Mouse (Mus musculus) bone marrow macrophage, adult 2 months (primary cell): Measurements from ENCODE around the gene B3galt4. TPM values are rescaled to one million over a fixed set of nuclear protein-coding genes. Genes with fewer than 3 reads are reported as not detected.

ENCODE experiments used
- H3K27ac ChIP-seq: 2 replicates; pipeline ENCODE4 v1.5.1; 2012; ENCODE audit warnings: low read depth, low read length; ENCODE audit not compliant: insufficient read depth
- H3K4me1 ChIP-seq: 2 replicates; pipeline ENCODE4 v1.6.1; 2012; ENCODE audit warnings: low read length; ENCODE audit not compliant: control insufficient read depth, insufficient read depth
- H3K4me3 ChIP-seq: 2 replicates; pipeline ENCODE4 v1.5.1; 2012; ENCODE audit warnings: mild to moderate bottlenecking, low read length, moderate library complexity; ENCODE audit not compliant: insufficient read depth
- CTCF ChIP-seq: IDR thresholded peaks from 2 replicates; pipeline ENCODE4 v1.5.1; 2012; ENCODE audit warnings: low read depth, mild to moderate bottlenecking, low read length, moderate library complexity
- POLR2A ChIP-seq: IDR thresholded peaks from 2 replicates; pipeline ENCODE4 v1.6.1; 2012; ENCODE audit warnings: mild to moderate bottlenecking, low read depth, low read length, borderline replicate concordance
- polyA plus RNA-seq: library from polyadenylated mRNA; stranded (reverse); fragments of >200 nt; gene quantifications from 2 replicates; pipeline ENCODE4 v1.2.4, GENCODE M21; 2012; ENCODE audit not compliant: missing spikeins, insufficient read depth, insufficient read length

The B3galt4 gene
- polyA plus RNA-seq, 1 experiment = 8.7 TPM

DNA sequence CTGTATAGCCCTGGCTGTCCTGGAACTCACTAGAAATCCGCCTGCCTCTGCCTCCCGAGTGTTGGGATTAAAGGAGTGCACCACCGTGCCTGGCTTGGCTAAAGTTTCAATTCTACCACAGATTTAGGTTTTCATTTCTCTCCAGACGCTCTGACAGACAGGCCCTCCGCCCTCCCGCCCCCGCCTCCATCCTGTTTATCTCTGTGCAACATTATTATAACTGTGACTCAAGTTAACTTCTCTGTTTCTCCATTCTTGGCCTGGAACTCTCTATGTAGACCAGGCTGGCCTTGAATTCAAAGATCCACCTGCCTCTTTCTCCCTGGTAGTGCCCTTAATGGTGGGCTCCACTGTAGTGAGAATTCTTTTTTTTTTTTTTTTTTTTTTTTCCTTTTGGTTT is 48.8 kb downstream of the B3galt4 start:
- Histone ChIP-seq H3K27ac (peak overlapping the region; percentile 36), H3K4me1 (peaks cover 20% of the 10 kb centered on the region), H3K4me3 (no peak overlapping the region)
- TF ChIP-seq POLR2A (no peak), CTCF (no peak)

DNA sequence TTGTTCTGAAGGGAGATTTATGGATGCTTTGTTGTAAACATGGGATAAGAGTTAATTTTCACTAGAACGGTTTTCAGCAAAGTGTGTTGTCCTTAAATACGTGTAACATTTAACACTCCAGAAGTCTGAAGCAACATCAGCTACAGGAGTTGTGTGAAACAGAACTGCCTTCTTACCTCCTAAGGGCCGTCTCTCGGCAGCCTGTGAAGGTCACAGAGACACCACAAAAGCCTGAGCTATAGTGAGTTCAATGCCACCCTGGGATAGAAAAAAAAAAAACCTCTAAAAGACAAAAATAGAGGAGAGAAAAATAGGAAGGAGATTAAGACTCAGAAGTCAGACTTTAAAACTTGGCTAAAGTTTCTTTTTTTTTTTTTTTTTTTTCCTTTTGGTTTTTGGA is 49.2 kb downstream of the B3galt4 start:
- H3K4me1 ChIP-seq = peaks cover 20% of the 10 kb centered on the region
- peak overlapping the region; percentile 36; the same call in 1 of the 2 replicates for H3K27ac ChIP-seq
- TF ChIP-seq CTCF = no peak
- TF ChIP-seq POLR2A = no peak
- no peak overlapping the region for H3K4me3 ChIP-seq

GRCm38 (mm10) chr17:33901653-33902052 is 49.6 kb downstream of the B3galt4 start:
- Histone ChIP-seq H3K4me3 (no peak overlapping the region), H3K4me1 (peaks cover 20% of the 10 kb centered on the region), H3K27ac (no peak overlapping the region)
- no peak for TF ChIP-seq CTCF
- no peak for TF ChIP-seq POLR2A

- H3K4me1 ChIP-seq = peaks cover 20% of the 10 kb centered on the region
- H3K4me3 ChIP-seq = no peak overlapping the region
- H3K27ac ChIP-seq = no peak overlapping the region
- TF ChIP-seq POLR2A (no peak), CTCF (no peak)
Observed at GRCm38 (mm10) chr17:33900989-33901314, 50.3 kb downstream of the B3galt4 start.

GRCm38 (mm10) chr17:33900281-33900988 is 50.9 kb downstream of the B3galt4 start:
- Histone ChIP-seq H3K4me1 (peaks cover 20% of the 10 kb centered on the region), H3K27ac (no peak overlapping the region), H3K4me3 (no peak overlapping the region)
- TF ChIP-seq POLR2A (no peak), CTCF (no peak)

Other genes with a start within 250 kb of the B3galt4 start
- 61.3 and 62.9 TPM in 2 replicates for gene March2, start 232.8 kb downstream of the B3galt4 start, polyA plus RNA-seq
- gene Rab11b, start 191.0 kb downstream of the B3galt4 start, polyA plus RNA-seq = 128 TPM in 2 replicates
- gene Angptl4, start 169.7 kb downstream of the B3galt4 start, polyA plus RNA-seq = 8.4 and 11.0 TPM in 2 replicates
- 27.5 and 33.3 TPM in 2 replicates for gene Kank3, start 141.0 kb downstream of the B3galt4 start, polyA plus RNA-seq
- gene Rps28, start 126.9 kb downstream of the B3galt4 start, polyA plus RNA-seq = 1,369 and 1,530 TPM in 2 replicates
- 197 and 199 TPM in 2 replicates for gene Ndufa7, start 126.9 kb downstream of the B3galt4 start, polyA plus RNA-seq
- 4.4 TPM in 2 replicates for gene Cd320, start 108.4 kb downstream of the B3galt4 start, polyA plus RNA-seq
- gene Gm7029, start 77.7 kb downstream of the B3galt4 start, polyA plus RNA-seq = not detected in 2 replicates
- 35.5 and 36.3 TPM in 2 replicates for gene Kifc1, start 60.8 kb downstream of the B3galt4 start, polyA plus RNA-seq
- 3.5 and 6.4 TPM in 2 replicates for gene Platr17, start 46.4 kb downstream of the B3galt4 start, polyA plus RNA-seq
- gene Daxx, start 42.1 kb downstream of the B3galt4 start, polyA plus RNA-seq = 58.1 and 69.3 TPM in 2 replicates
- gene Tapbp, start 35.6 kb downstream of the B3galt4 start, polyA plus RNA-seq = 389 and 454 TPM in 2 replicates
- gene Zbtb22, start 35.6 kb downstream of the B3galt4 start, polyA plus RNA-seq = 21.8 and 24.0 TPM in 2 replicates
- 209 and 216 TPM in 2 replicates for gene Rgl2, start 21.9 kb downstream of the B3galt4 start, polyA plus RNA-seq
- gene Pfdn6, start 11.1 kb downstream of the B3galt4 start, polyA plus RNA-seq = 54.1 and 54.9 TPM in 2 replicates
- gene Wdr46, start 10.8 kb downstream of the B3galt4 start, polyA plus RNA-seq = 10.1 and 10.2 TPM in 2 replicates
- 41.3 and 49.7 TPM in 2 replicates for gene Vps52, start 4.3 kb upstream of the B3galt4 start, polyA plus RNA-seq
- 1,144 and 1,230 TPM in 2 replicates for gene Rps18, start 4.5 kb upstream of the B3galt4 start, polyA plus RNA-seq
- 2,635 and 2,812 TPM in 2 replicates for gene H2-K1, start 48.9 kb upstream of the B3galt4 start, polyA plus RNA-seq
- 22.8 and 22.9 TPM in 2 replicates for gene Ring1, start 73.2 kb upstream of the B3galt4 start, polyA plus RNA-seq
- 64.2 and 78.0 TPM in 2 replicates for gene H2-Ke6, start 76.6 kb upstream of the B3galt4 start, polyA plus RNA-seq
- gene Slc39a7, start 80.2 kb upstream of the B3galt4 start, polyA plus RNA-seq = 62.3 and 70.1 TPM in 2 replicates
- 50.2 and 51.9 TPM in 2 replicates for gene Rxrb, start 80.3 kb upstream of the B3galt4 start, polyA plus RNA-seq
- gene Col11a2, start 87.9 kb upstream of the B3galt4 start, polyA plus RNA-seq = 0.51 and 0.61 TPM in 2 replicates
- gene H2-Oa, start 140.9 kb upstream of the B3galt4 start, polyA plus RNA-seq = 0.88 TPM in 1 of 2 replicates, not detected in the other
- 206 and 214 TPM in 2 replicates for gene H2-DMa, start 168.1 kb upstream of the B3galt4 start, polyA plus RNA-seq
- gene Brd2, start 171.1 kb upstream of the B3galt4 start, polyA plus RNA-seq = 156 and 185 TPM in 2 replicates
- gene H2-DMb2, start 191.8 kb upstream of the B3galt4 start, polyA plus RNA-seq = 3.0 and 4.9 TPM in 2 replicates
- 232 and 258 TPM in 2 replicates for gene H2-DMb1, start 201.6 kb upstream of the B3galt4 start, polyA plus RNA-seq
- gene Tap1, start 236.1 kb upstream of the B3galt4 start, polyA plus RNA-seq = 56.2 and 60.8 TPM in 2 replicates
- 134 TPM in 2 replicates for gene Psmb9, start 236.3 kb upstream of the B3galt4 start, polyA plus RNA-seq
- 201 and 204 TPM in 2 replicates for gene Psmb8, start 246.2 kb upstream of the B3galt4 start, polyA plus RNA-seq